Mouse (Mus musculus): Measurements from ENCODE around the gene Rasgef1a.

- TF ChIP-seq POLR2A (IDR thresholded peaks at IDR 0.05; ENCODE audit: control insufficient read depth, extremely low read depth, insufficient read depth, low read length, poor library complexity) (no peak), CTCF (IDR thresholded peaks at IDR 0.05; ENCODE audit: borderline replicate concordance, control insufficient read depth, extremely low read depth, insufficient read depth, low read length, poor library complexity) (no peak)
Measured at GRCm38 (mm10) chr6:118088750-118089440, 77.7 kb downstream of the Rasgef1a start.
